Mouse (Mus musculus): Measurements from ENCODE around the gene St6galnac5.

The St6galnac5 gene

DNA sequence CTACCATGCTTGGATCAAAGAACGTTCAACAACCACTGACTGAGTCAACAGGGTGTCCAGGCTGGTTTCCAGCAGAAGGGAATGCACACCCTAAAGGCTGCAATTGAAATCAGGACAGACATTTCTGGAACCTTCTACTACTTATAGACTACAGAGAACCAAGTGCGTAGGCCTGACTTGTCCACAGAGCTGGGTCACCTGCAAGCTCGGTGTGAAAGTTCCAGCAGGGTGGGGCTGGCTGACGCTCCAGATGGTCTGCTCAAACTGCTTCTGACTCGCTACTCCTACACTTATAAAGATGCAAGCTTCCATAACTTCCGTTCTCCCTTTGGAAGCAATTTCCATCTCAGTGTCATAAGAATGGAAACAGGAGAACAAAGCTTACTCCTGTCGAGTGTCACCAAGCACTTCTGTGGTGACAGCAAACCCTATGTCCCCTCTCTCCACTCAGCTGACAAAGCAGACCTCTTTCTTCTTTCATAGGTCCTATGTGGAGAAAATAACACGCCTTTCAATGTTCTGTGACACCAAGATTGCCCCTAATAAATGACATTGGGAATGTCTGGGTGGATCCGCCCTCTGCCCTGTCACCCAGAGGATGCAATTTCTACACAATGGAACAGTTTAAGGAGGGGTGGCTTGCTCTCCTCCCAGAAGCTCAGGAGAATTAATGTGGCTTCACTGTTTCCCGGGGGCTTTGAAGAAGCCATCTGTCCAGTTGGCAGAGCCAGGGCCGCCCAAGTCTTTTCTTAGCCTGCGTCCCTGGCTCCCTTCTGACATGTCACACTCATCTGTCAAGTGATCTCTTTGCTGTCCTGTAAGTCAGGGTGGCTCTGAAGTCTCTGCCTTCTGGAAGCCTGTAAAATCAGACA is 114.2 kb downstream of the St6galnac5 start:
- in situ Hi-C loops (cut with MboI, MseI): loop anchor here (10.0 kb wide), 1 partner anchor 467 kb away; no protein-coding TSS in a partner anchor

DNA sequence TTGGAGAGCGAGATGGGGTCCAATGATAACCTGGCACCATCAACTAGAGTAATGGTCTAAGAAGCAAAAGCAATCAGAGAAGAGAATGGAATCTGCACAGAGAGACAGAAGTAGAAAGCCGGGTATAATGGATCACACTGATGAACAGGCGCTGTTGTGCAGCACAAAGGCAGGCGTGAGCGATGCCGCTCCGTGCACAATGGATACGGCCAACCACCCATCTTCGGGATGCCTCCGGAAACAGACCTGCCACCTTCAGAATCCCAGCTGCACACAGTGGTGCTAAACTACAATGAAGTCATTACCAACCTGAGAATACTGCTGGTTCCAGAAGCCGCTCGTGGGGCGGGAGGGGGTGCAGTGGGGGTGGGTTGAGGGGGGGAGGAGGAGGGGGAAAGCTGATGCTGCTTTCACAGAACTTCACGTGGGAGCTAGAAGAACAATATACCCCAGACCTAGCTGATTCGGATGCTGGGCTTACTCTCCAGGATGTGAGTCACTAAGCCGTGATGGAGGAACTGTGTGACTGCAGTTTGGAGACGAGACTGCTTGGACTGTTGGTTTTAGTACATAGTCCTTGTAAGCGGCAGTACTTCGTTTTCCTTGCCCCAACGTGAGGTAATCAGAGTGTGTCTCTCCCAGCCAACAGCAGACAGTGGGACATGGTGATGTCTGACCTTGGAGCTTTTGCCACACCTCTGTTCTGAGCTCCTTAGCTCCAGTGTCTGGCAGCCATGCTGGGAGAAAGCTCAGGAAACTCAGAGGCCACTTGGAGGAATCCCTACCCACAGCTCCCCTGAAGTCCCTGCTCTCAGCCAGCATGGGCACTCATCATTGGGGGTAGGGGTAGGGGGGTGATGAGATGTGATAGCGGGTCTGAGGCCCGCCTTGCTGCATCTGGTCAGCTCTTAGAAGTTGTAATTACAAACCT is 115.7 kb downstream of the St6galnac5 start:
- in situ Hi-C loops (cut with MboI, MseI): loop anchor here (10.0 kb wide), 1 partner anchor 469 kb away; no protein-coding TSS in a partner anchor

DNA sequence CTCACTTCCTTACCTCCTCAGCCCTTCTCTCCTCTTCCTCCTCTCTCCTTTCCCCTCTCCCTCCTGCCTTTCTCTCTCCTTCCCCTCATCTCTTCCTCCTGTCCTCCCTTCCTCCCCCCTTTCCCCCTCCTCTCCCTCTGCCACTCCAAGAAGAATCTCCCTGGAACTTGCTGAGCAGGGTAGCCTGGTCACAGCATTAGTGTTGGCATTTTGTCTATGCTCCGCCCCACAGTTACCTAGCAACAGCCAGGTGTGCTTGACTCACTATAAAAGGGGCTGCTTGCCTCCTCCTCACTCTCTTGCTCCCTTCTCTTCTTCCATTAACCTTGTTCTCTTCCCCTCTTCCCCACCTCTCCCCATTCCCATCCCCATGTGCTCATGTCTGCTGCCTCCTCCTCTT is 120.1 kb downstream of the St6galnac5 start:
- in situ Hi-C loops (cut with MboI, MseI): loop anchor here (10.0 kb wide), 1 partner anchor 473 kb away; no protein-coding TSS in a partner anchor

DNA sequence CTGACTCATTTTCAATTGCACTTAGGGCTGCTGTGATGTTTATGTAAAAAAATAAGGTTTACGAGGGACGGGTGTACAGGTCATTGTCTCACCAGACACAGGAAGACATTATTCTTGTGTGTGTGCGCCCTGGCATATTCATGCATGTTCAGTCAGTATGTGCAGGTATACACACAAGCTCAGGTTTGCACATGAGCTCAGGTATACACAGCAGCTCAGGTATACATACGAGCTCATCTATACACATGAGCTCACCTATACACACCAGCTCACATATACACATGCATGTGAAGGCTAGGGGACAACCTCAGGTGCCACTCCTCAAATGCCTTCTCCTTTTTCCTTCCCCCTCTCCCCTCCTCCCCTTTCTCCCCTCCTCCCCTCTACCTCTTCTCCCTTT is 120.6 kb downstream of the St6galnac5 start:
- in situ Hi-C loops (cut with MboI, MseI): loop anchor here (10.0 kb wide), 1 partner anchor 473 kb away; no protein-coding TSS in a partner anchor

DNA sequence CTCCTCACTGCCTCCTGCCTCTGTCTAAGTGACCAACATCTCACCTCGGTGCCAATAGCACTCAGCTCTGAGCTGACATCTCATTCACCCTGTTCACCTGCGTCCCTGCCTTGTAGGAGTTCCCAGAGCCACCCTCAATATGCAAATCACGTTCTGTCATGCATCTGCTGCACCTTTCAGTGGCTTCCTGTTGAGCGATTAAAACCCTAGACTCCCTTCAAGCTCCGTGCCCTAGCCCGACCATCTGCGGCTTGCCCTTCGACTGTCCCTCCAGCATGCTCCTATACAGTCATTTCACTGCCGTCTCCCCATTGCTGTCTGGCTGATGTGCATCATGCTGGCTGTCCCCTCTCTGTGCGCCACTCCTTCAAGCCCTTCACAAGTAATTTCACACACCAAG is 126.0 kb downstream of the St6galnac5 start:
- in situ Hi-C loops (cut with MboI, MseI): no loop called here

- in situ Hi-C loops (cut with MboI, MseI): no loop called here
Observed at GRCm38 (mm10) chr3:152855006-152855614, 126.9 kb downstream of the St6galnac5 start.

GRCm38 (mm10) chr3:152843925-152844324 is 138.1 kb downstream of the St6galnac5 start:
- in situ Hi-C loops (cut with MboI, MseI): no loop called here

- in situ Hi-C loops (cut with MboI, MseI): no loop called here
Observed at GRCm38 (mm10) chr3:152842648-152843047, 139.4 kb downstream of the St6galnac5 start.

DNA sequence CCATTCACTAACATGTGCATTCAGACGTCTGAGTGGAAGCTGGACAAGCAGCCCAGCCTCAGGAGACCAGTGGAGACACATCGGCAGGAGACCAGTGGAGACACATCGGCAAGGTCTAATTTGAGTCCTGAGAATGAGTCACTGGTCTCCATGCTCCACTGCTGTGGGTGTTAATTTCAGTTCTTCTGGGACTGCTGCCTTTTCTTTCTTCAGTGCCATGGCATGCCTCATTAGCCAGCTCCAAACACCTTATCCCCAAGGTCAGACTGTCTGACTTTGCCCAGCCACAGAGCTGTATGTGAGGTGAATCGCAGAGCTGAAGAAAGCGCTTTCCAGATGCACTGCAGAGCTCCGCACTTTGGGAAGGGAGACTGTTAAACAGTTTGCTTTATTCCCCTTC is 140.8 kb downstream of the St6galnac5 start:
- in situ Hi-C loops (cut with MboI, MseI): no loop called here

DNA sequence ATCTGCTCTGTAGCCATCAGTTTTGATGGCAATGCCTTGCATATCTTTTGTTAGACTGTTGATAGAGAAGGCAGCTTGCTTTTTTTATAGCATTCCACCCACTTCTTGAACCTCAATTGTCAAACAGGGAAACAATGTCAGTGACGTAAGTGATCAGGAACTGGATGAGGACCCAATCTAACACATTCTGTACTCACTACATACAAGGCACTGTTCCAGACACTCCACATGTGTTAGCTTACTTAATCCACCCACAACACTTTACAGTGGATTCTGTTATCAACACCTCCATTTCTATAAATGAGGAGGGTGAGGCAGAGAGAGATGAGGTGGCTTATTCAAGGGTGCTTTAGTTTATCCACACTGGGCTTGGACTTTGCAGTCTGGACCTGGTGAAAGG is 144.1 kb downstream of the St6galnac5 start:
- in situ Hi-C loops (cut with MboI, MseI): no loop called here

DNA sequence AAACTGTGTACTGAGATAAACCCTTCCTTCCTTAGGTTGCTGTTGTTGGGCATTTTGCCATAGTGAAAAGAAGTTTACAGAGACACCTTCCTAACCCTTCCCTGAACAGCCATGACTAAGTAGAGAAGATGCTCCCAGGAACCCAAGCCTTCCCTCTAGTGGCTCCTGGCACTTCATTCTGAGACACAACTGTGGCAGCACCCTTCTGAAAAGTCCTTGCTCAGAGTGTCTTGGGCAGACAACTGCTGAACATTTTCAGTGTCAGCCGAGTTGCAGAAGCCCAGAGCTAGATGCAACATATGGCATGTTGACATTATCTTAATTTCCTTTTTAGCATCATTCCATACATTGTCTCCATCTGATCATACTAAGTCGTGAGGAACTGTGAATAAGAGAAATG is 144.6 kb downstream of the St6galnac5 start:
- in situ Hi-C loops (cut with MboI, MseI): no loop called here

GRCm38 (mm10) chr3:152832436-152832835 is 149.6 kb downstream of the St6galnac5 start:
- in situ Hi-C loops (cut with MboI, MseI): no loop called here

- in situ Hi-C loops (cut with MboI, MseI): no loop called here
Observed at GRCm38 (mm10) chr3:152831974-152832373, 150.1 kb downstream of the St6galnac5 start.

- in situ Hi-C loops (cut with MboI, MseI): no loop called here
Observed at GRCm38 (mm10) chr3:152831377-152831776, 150.7 kb downstream of the St6galnac5 start.

DNA sequence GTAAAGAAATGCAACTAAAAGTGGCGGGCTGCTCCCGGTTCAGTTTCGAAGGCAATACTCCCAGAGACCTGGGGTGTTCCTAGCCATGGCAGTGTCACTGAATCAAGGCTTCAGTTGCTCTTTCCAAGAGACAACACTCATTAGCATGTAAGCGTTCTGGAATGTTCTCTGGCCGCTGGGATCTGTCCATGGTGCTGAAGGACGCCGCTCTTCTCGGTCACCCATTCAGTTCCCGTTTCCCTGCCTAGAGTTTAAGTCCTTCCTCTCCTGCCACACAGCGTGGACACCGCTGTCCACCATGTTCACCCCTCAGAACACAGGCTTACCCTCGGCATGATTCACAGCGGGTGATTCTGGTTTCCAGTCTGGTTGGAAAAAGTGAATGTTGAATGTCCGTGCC is 160.8 kb downstream of the St6galnac5 start:
- in situ Hi-C loops (cut with MboI, MseI): no loop called here

DNA sequence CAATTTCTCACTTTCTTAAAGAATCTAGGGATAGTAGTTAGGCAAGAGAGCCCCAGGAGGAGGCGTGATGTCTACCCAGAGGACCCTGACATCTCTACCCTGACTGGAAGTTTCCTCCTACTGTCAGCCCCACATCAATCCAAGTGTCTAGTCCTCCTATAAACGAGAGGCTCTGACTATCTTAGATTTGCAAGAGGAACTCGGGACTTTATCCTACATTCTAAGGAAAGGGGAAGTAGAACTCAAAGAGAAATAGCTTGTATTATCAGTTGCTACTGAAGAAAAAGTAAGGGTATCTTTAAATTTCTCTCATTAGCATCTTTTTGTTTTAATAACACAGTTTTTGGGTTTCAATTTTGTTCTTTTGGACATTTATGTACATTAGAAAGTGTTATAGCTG is 161.6 kb downstream of the St6galnac5 start:
- in situ Hi-C loops (cut with MboI, MseI): no loop called here

DNA sequence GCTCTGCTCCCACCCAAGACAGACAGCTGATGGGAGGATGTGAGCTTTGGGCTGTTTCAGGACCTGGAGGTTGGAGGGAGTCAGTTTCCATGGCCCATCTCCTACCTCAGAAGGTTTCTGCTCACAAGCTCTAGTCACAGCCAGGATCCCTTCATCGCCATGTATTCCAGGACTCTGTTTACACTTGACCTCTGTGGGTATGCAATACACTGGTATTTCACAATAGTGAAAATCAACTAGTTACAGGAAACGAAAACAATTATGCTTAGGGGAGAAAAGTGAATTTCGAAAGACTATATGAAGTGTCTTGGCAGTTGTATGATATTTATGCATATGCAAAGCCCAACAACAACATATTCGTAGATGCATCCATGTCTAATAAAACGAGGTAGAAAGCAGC is 166.9 kb downstream of the St6galnac5 start:
- in situ Hi-C loops (cut with MboI, MseI): no loop called here

DNA sequence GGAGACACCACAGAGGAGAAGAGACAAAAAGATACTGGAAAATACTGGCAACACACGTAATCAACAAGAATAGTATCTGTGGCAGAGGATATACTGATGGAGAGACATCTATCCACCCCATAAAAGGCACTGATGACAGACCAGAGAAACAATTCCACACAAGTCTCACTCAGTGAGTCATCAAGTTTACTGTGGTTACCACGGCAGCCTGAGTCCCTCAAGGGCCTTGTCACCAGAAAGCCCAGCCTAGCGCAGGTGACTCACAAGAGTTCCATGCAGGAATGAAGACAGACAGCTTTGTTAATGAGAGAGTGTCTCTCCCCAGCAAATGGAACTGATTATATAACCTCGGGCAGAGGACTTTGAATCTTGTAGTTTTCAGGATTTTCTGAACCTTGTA is 168.1 kb downstream of the St6galnac5 start:
- in situ Hi-C loops (cut with MboI, MseI): no loop called here

- in situ Hi-C loops (cut with MboI, MseI): loop anchor here (25.0 kb wide), 1 partner anchor 162 kb away; no protein-coding TSS in a partner anchor
Observed at GRCm38 (mm10) chr3:152799738-152800431, 182.2 kb downstream of the St6galnac5 start.

- in situ Hi-C loops (cut with MboI, MseI): loop anchor here (25.0 kb wide), 1 partner anchor 165 kb away; no protein-coding TSS in a partner anchor
Observed at GRCm38 (mm10) chr3:152797354-152797753, 184.7 kb downstream of the St6galnac5 start.

GRCm38 (mm10) chr3:152796216-152796615 is 185.8 kb downstream of the St6galnac5 start:
- in situ Hi-C loops (cut with MboI, MseI): loop anchor here (25.0 kb wide), 1 partner anchor 166 kb away; no protein-coding TSS in a partner anchor

All from T-helper 2 cell (primary cell).